Mouse (Mus musculus) granulocyte monocyte progenitor cell, adult 5-6 weeks (primary cell): Measurements from ENCODE around the gene Acp4. TPM values are rescaled to one million over a fixed set of nuclear protein-coding genes. Genes with fewer than 3 reads are reported as not detected.
"Not testable (repeated sequence)": the region's sequence is repeated elsewhere in the genome, so short reads cannot be mapped to it uniquely, and the experiment has no call there.

Experiments
- ATAC-seq: replicated peaks from 2 replicates; pipeline ENCODE4 v1.8.0; 2016; ENCODE audit warnings: mild to moderate bottlenecking, moderate TSS enrichment, inconsistent platforms; ENCODE audit not compliant: poor library complexity, severe bottlenecking
- total RNA-seq, 2 experiments: library from RNA; stranded (forward) in 1 of 2; stranded (reverse) in 1 of 2; fragments of 200-712, 200-1000 nt in 1 of 2; fragments of >200 nt in 1 of 2; fragmentation: Nextera tagmentation in 1 of 2; gene quantifications; 2 replicates each; pipeline ENCODE4 v1.2.3; 2014 to 2017

The Acp4 gene
- total RNA-seq, 2 experiments from 2014 or later: not detected

GRCm38 (mm10) chr7:44208307-44208706 lies 48.9 kb downstream of the Acp4 start:
- no peak for ATAC-seq

- not testable (repeated sequence) for ATAC-seq
Measured at GRCm38 (mm10) chr7:44207135-44207534, 50.0 kb downstream of the Acp4 start, which contains the start of gene Klk1b4. Gene Klk1b4 (plus strand): TSS chr7:44207435.

Other genes starting within 250 kb of the Acp4 start
- gene Klk1b26, start 245.2 kb downstream of the Acp4 start, total RNA-seq (2014; fragmentation: Nextera tagmentation): not detected in 2 replicates
- not detected in 2 replicates for gene Klk1b26, start 245.2 kb downstream of the Acp4 start, total RNA-seq (2017)
- not detected in 2 replicates for gene Klk1b27, start 205.1 kb downstream of the Acp4 start, total RNA-seq (2014; fragmentation: Nextera tagmentation)
- gene Klk1b27, start 205.1 kb downstream of the Acp4 start, total RNA-seq (2017): not detected in 2 replicates
- not detected in 2 replicates for gene Klk1b21, start 155.1 kb downstream of the Acp4 start, total RNA-seq (2014; fragmentation: Nextera tagmentation)
- gene Klk1b21, start 155.1 kb downstream of the Acp4 start, total RNA-seq (2017): not detected in 2 replicates
- gene Klk1b22, start 144.7 kb downstream of the Acp4 start, total RNA-seq (2014; fragmentation: Nextera tagmentation): not detected in 2 replicates
- gene Klk1b22, start 144.7 kb downstream of the Acp4 start, total RNA-seq (2017): not detected in 2 replicates
- not detected in 2 replicates for gene Klk1b16, start 120.6 kb downstream of the Acp4 start, total RNA-seq (2014; fragmentation: Nextera tagmentation)
- not detected in 2 replicates for gene Klk1b16, start 120.6 kb downstream of the Acp4 start, total RNA-seq (2017)
- not detected in 2 replicates for gene Klk1b24, start 69.1 kb downstream of the Acp4 start, total RNA-seq (2014; fragmentation: Nextera tagmentation)
- not detected in 2 replicates for gene Klk1b24, start 69.1 kb downstream of the Acp4 start, total RNA-seq (2017)
- not detected in 2 replicates for gene Klk1b3, start 59.2 kb downstream of the Acp4 start, total RNA-seq (2014; fragmentation: Nextera tagmentation)
- not detected in 2 replicates for gene Klk1b3, start 59.2 kb downstream of the Acp4 start, total RNA-seq (2017)
- gene Klk1b4, start 49.9 kb downstream of the Acp4 start, total RNA-seq (2014; fragmentation: Nextera tagmentation): not detected in 2 replicates
- gene Klk1b4, start 49.9 kb downstream of the Acp4 start, total RNA-seq (2017): not detected in 2 replicates
- gene Klk1b5, start 41.4 kb downstream of the Acp4 start, total RNA-seq (2014; fragmentation: Nextera tagmentation): not detected in 2 replicates
- gene Klk1b5, start 41.4 kb downstream of the Acp4 start, total RNA-seq (2017): not detected in 2 replicates
- not detected in 2 replicates for gene Klk1, start 32.0 kb downstream of the Acp4 start, total RNA-seq (2014; fragmentation: Nextera tagmentation)
- gene Klk1, start 32.0 kb downstream of the Acp4 start, total RNA-seq (2017): not detected in 2 replicates
- not detected in 2 replicates for gene Gm36864, start 21.2 kb downstream of the Acp4 start, total RNA-seq (2014; fragmentation: Nextera tagmentation)
- not detected in 2 replicates for gene Gm36864, start 21.2 kb downstream of the Acp4 start, total RNA-seq (2017)
- gene 1700028J19Rik, start 10.7 kb downstream of the Acp4 start, total RNA-seq (2014; fragmentation: Nextera tagmentation): 1.2 TPM in 1 of 2 replicates, not detected in the other
- gene 1700028J19Rik, start 10.7 kb downstream of the Acp4 start, total RNA-seq (2017): 0.67 TPM in 1 of 2 replicates, not detected in the other
- 95.5 and 132 TPM in 2 replicates for gene 2410002F23Rik, start 10.7 kb downstream of the Acp4 start, total RNA-seq (2014; fragmentation: Nextera tagmentation)
- 63.5 and 86.2 TPM in 2 replicates for gene 2410002F23Rik, start 10.7 kb downstream of the Acp4 start, total RNA-seq (2017)
- gene Gm15517, start 4.1 kb upstream of the Acp4 start, total RNA-seq (2014; fragmentation: Nextera tagmentation): not detected in 2 replicates
- gene Gm15517, start 4.1 kb upstream of the Acp4 start, total RNA-seq (2017): not detected in 2 replicates
- gene Clec11a, start 49.5 kb upstream of the Acp4 start, total RNA-seq (2014; fragmentation: Nextera tagmentation): 2.5 and 3.7 TPM in 2 replicates
- gene Clec11a, start 49.5 kb upstream of the Acp4 start, total RNA-seq (2017): 4.4 and 4.8 TPM in 2 replicates
- gene Shank1, start 52.9 kb upstream of the Acp4 start, total RNA-seq (2014; fragmentation: Nextera tagmentation): not detected in 2 replicates
- gene Shank1, start 52.9 kb upstream of the Acp4 start, total RNA-seq (2017): not detected in 2 replicates
- 1.1 TPM in 1 of 2 replicates, not detected in the other for gene Syt3, start 126.7 kb upstream of the Acp4 start, total RNA-seq (2014; fragmentation: Nextera tagmentation)
- 0.15 TPM in 1 of 2 replicates, not detected in the other for gene Syt3, start 126.7 kb upstream of the Acp4 start, total RNA-seq (2017)
- 4.1 TPM in 1 of 2 replicates, not detected in the other for gene 1700008O03Rik, start 128.4 kb upstream of the Acp4 start, total RNA-seq (2014; fragmentation: Nextera tagmentation)
- gene 1700008O03Rik, start 128.4 kb upstream of the Acp4 start, total RNA-seq (2017): 1.8 and 2.4 TPM in 2 replicates
- gene Lrrc4b, start 171.6 kb upstream of the Acp4 start, total RNA-seq (2014; fragmentation: Nextera tagmentation): not detected in 2 replicates
- not detected in 2 replicates for gene Lrrc4b, start 171.6 kb upstream of the Acp4 start, total RNA-seq (2017)
- not detected in 2 replicates for gene Aspdh, start 208.0 kb upstream of the Acp4 start, total RNA-seq (2014; fragmentation: Nextera tagmentation)
- gene Aspdh, start 208.0 kb upstream of the Acp4 start, total RNA-seq (2017): not detected in 2 replicates
- gene Josd2, start 210.6 kb upstream of the Acp4 start, total RNA-seq (2014; fragmentation: Nextera tagmentation): 26.4 and 62.3 TPM in 2 replicates
- gene Josd2, start 210.6 kb upstream of the Acp4 start, total RNA-seq (2017): 15.9 and 31.2 TPM in 2 replicates
- 63.1 and 126 TPM in 2 replicates for gene Emc10, start 239.2 kb upstream of the Acp4 start, total RNA-seq (2014; fragmentation: Nextera tagmentation)
- 33.7 and 42.0 TPM in 2 replicates for gene Emc10, start 239.2 kb upstream of the Acp4 start, total RNA-seq (2017)
- gene Fam71e1, start 239.2 kb upstream of the Acp4 start, total RNA-seq (2014; fragmentation: Nextera tagmentation): 12.3 TPM in 1 of 2 replicates, not detected in the other
- gene Fam71e1, start 239.2 kb upstream of the Acp4 start, total RNA-seq (2017): 0.67 and 3.0 TPM in 2 replicates